Mouse (Mus musculus) common myeloid progenitor, adult 5-6 weeks (primary cell): ENCODE data around the gene Tmem62. TPM values are rescaled to one million over a fixed set of nuclear protein-coding genes. Genes with fewer than 3 reads are reported as not detected.
"Not testable (repeated sequence)": the region's sequence is repeated elsewhere in the genome, so short reads cannot be mapped to it uniquely, and the experiment has no call there.

ENCODE experiments used
- ATAC-seq: replicated peaks from 2 replicates; pipeline ENCODE4 v1.8.0; 2016; ENCODE audit warnings: low read depth, mild to moderate bottlenecking, moderate TSS enrichment, inconsistent platforms; ENCODE audit not compliant: poor library complexity, severe bottlenecking
- total RNA-seq: library from RNA; stranded (forward); fragments of 200-1000, 187-1606 nt; gene quantifications from 2 replicates; pipeline ENCODE4 v1.2.3, GENCODE M21; 2017

Tmem62 gene
- total RNA-seq, 1 experiment from 2014 or later: 4.4 TPM

GRCm38 (mm10) chr2:120985241-120985640, 8.4 kb downstream of the Tmem62 start:
- ATAC-seq: no peak

GRCm38 (mm10) chr2:120991196-120991595, 14.4 kb downstream of the Tmem62 start:
- no peak for ATAC-seq

- ATAC-seq: not testable (repeated sequence)
These were observed 19.8 kb downstream of the Tmem62 start for GRCm38 (mm10) chr2:120996607-120997006.

- ATAC-seq: no peak
These were observed 22.0 kb downstream of the Tmem62 start for GRCm38 (mm10) chr2:120998863-120999262.

- ATAC-seq: no peak
These were observed 26.8 kb downstream of the Tmem62 start for GRCm38 (mm10) chr2:121003586-121003985.

GRCm38 (mm10) chr2:121004018-121004811, 27.4 kb downstream of the Tmem62 start:
- no peak for ATAC-seq

GRCm38 (mm10) chr2:121006986-121007385, 30.2 kb downstream of the Tmem62 start:
- no peak for ATAC-seq

GRCm38 (mm10) chr2:121007925-121008663, 31.3 kb downstream of the Tmem62 start, which contains the start of gene Ccndbp1:
TSS of gene Ccndbp1 (plus strand) at chr2:121008403.
- peak; percentile 96 for ATAC-seq

- ATAC-seq: 0 out of 2 replicates have a peak, but pooled peaks have one; percentile 6
These were observed 31.8 kb downstream of the Tmem62 start for GRCm38 (mm10) chr2:121008664-121009007.

GRCm38 (mm10) chr2:121009071-121009677, 32.4 kb downstream of the Tmem62 start:
- no peak for ATAC-seq

- ATAC-seq: no peak
These were observed 35.9 kb downstream of the Tmem62 start for GRCm38 (mm10) chr2:121012676-121013075.

- no peak for ATAC-seq
These were observed 38.7 kb downstream of the Tmem62 start for GRCm38 (mm10) chr2:121015507-121015906.

GRCm38 (mm10) chr2:121016226-121016625, 39.4 kb downstream of the Tmem62 start:
- ATAC-seq: no peak

GRCm38 (mm10) chr2:121017151-121017550, 40.3 kb downstream of the Tmem62 start:
- no peak for ATAC-seq

- no peak for ATAC-seq
These were observed 46.1 kb downstream of the Tmem62 start for GRCm38 (mm10) chr2:121022918-121023317.

GRCm38 (mm10) chr2:121036733-121037341, 60.0 kb downstream of the Tmem62 start, which contains the start of gene Epb42:
TSS of gene Epb42 (minus strand) at chr2:121037072.
- ATAC-seq: peak; percentile 81

- ATAC-seq: not testable (repeated sequence)
These were observed 62.0 kb downstream of the Tmem62 start for GRCm38 (mm10) chr2:121038851-121039250.

GRCm38 (mm10) chr2:121039382-121039781, 62.6 kb downstream of the Tmem62 start:
- no peak for ATAC-seq

- ATAC-seq: peak; percentile 61; the same call in 1 of the 2 replicates
These were observed 64.3 kb downstream of the Tmem62 start for GRCm38 (mm10) chr2:121041098-121041497.

- ATAC-seq: no peak
These were observed 68.8 kb downstream of the Tmem62 start for GRCm38 (mm10) chr2:121045653-121046052.
